In genomic region chr1:56979531-56980395, GRCm38 (mm10) we compare ENCODE assay signal across 17 mouse cellular contexts. TPM values are rescaled to one million over a fixed set of nuclear protein-coding genes. Genes with fewer than 3 reads are reported as not detected.
A peak's percentile ranks its signal among the peaks of the same experiment; 100 is the strongest.
DNase-seq lines count a peak whose midpoint lies in the region; ATAC-seq and TF ChIP-seq lines count a peak whose summit lies in the region.
"Had no signal": no experiment of that assay in that cellular context is flagged by ENCODE, and none has a peak within 500 bp of the region (broad histone marks: within the 10 kb centered on the region; RNA-seq: fewer than 3 reads in every experiment).

No protein-coding gene starts in this region.

- H3K27ac ChIP-seq in forebrain, postnatal 0 days (ENCODE audit: low read depth, low read length), result peak overlapping the region; percentile 46
- no peak overlapping the region for H3K27ac ChIP-seq in forebrain, embryonic 13.5 days
- no peak overlapping the region for H3K27ac ChIP-seq in midbrain, embryonic 10.5 days (replicated peaks)
- no peak overlapping the region for H3K27ac ChIP-seq in midbrain, embryonic 14.5 days (replicated peaks; ENCODE audit: low read depth, low read length)
- peak overlapping the region; percentile 55 for H3K27ac ChIP-seq in embryonic facial prominence, embryonic 14.5 days (replicated peaks; ENCODE audit: low read depth, low read length)
- H3K27ac ChIP-seq: liver, embryonic 15.5 days; neural tube, embryonic 12.5 days; stomach, embryonic 15.5 days had no signal

- peak overlapping the region; percentile 42 for H3K9ac ChIP-seq in forebrain, postnatal 0 days
- no peak overlapping the region for H3K9ac ChIP-seq in forebrain, embryonic 13.5 days
- no peak overlapping the region for H3K9ac ChIP-seq in midbrain, embryonic 14.5 days (replicated peaks; ENCODE audit: low read length)
- H3K9ac ChIP-seq in embryonic facial prominence, embryonic 14.5 days (ENCODE audit: low read depth, low read length), result peak overlapping the region; percentile 63
- H3K9ac ChIP-seq: heart, embryonic 12.5 days; liver, embryonic 15.5 days; neural tube, embryonic 12.5 days; stomach, embryonic 15.5 days had no signal

- H3K4me3 ChIP-seq in forebrain, postnatal 0 days (ENCODE audit: low read depth, low read length), result 0 out of 2 replicates have a peak overlapping the region, but pooled peaks have one; percentile 6
- no peak overlapping the region for H3K4me3 ChIP-seq in forebrain, embryonic 13.5 days
- H3K4me3 ChIP-seq in midbrain, embryonic 10.5 days, result no peak overlapping the region
- H3K4me3 ChIP-seq in midbrain, embryonic 14.5 days (replicated peaks; ENCODE audit: low read depth, low read length), result no peak overlapping the region
- H3K4me3 ChIP-seq in embryonic facial prominence, embryonic 14.5 days (ENCODE audit: low read depth, low read length), result peak overlapping the region; percentile 34
- H3K4me3 ChIP-seq: liver, embryonic 15.5 days; neural tube, embryonic 12.5 days had no signal

- WGBS in forebrain, postnatal 0 days, result 1% methylated on average over 7 of the region's 7 CpGs
- WGBS in forebrain, embryonic 13.5 days, result 2% methylated on average over 7 of the region's 7 CpGs
- 2% methylated on average over 7 of the region's 7 CpGs for whole genome bisulfite sequencing in midbrain, embryonic 10.5 days
- under 1% methylated on average over 7 of the region's 7 CpGs for WGBS in midbrain, embryonic 14.5 days
- WGBS in embryonic facial prominence, embryonic 14.5 days, result 8% methylated on average over 7 of the region's 7 CpGs

- peak; percentile 47 for DNase-seq in forebrain, postnatal 0 days
- DNase-seq in midbrain, embryonic 10.5 days (ENCODE audit: low spot score), result peak; percentile 45
- DNase-seq in midbrain, embryonic 14.5 days, result no peak
- no peak for DNase-seq in embryonic facial prominence, embryonic 14.5 days (ENCODE audit: low spot score)
- DNase-seq in retina, embryonic 14.5 days (ENCODE audit: low spot score), result peak; percentile 32
- DNase-seq in right cerebral cortex, postnatal 4 days, result no peak
- DNase-seq in spleen, adult 12 weeks (ENCODE audit: low spot score), result no peak
- DNase-seq: cerebellum, postnatal 36 days; kidney, postnatal 25 days; thymus, postnatal 36 days had no signal

- peak overlapping the region; percentile 42 for H3K4me2 ChIP-seq in forebrain, postnatal 0 days (ENCODE audit: low read depth)
- H3K4me2 ChIP-seq in forebrain, embryonic 13.5 days, result no peak overlapping the region
- no peak overlapping the region for H3K4me2 ChIP-seq in midbrain, embryonic 14.5 days (ENCODE audit: low read length)
- peak overlapping the region; percentile 55 for H3K4me2 ChIP-seq in embryonic facial prominence, embryonic 14.5 days (ENCODE audit: low read depth, low read length)

- TF ChIP-seq CTCF in forebrain, postnatal 0 days (IDR thresholded peaks at IDR 0.05; ENCODE audit: low read depth), result no peak

- peaks cover 4% of the 10 kb centered on the region; the same call in 1 of the 2 replicates for H3K4me1 ChIP-seq in forebrain, postnatal 0 days (ENCODE audit: insufficient read depth)
- peaks cover 35% of the 10 kb centered on the region for H3K4me1 ChIP-seq in forebrain, embryonic 13.5 days
- peaks cover 50% of the 10 kb centered on the region for H3K4me1 ChIP-seq in midbrain, embryonic 10.5 days
- H3K4me1 ChIP-seq in midbrain, embryonic 14.5 days (ENCODE audit: control insufficient read depth, insufficient read depth, low read length), result no peaks in the 10 kb centered on the region
- H3K4me1 ChIP-seq in embryonic facial prominence, embryonic 14.5 days (ENCODE audit: control insufficient read depth, insufficient read depth, low read length), result peaks cover 12% of the 10 kb centered on the region; the same call in 1 of the 2 replicates
- H3K4me1 ChIP-seq: liver, embryonic 15.5 days had no signal

- H3K36me3 ChIP-seq in forebrain, postnatal 0 days (ENCODE audit: insufficient read depth), result no peaks in the 10 kb centered on the region
- H3K36me3 ChIP-seq in forebrain, embryonic 13.5 days (ENCODE audit: poor library complexity, severe bottlenecking), result no peaks in the 10 kb centered on the region
- no peaks in the 10 kb centered on the region for H3K36me3 ChIP-seq in midbrain, embryonic 10.5 days
- H3K36me3 ChIP-seq in midbrain, embryonic 14.5 days (ENCODE audit: control insufficient read depth, insufficient read depth, low read length), result no peaks in the 10 kb centered on the region
- H3K36me3 ChIP-seq in embryonic facial prominence, embryonic 14.5 days (ENCODE audit: control insufficient read depth, insufficient read depth, low read length), result no peaks in the 10 kb centered on the region
- H3K36me3 ChIP-seq: heart, embryonic 12.5 days; liver, embryonic 15.5 days; neural tube, embryonic 12.5 days; stomach, embryonic 15.5 days had no signal

- peaks cover 72% of the 10 kb centered on the region for H3K27me3 ChIP-seq in forebrain, postnatal 0 days (ENCODE audit: insufficient read depth, low read length)
- peaks cover 88% of the 10 kb centered on the region for H3K27me3 ChIP-seq in forebrain, embryonic 13.5 days
- H3K27me3 ChIP-seq in midbrain, embryonic 10.5 days (ENCODE audit: low read depth, poor library complexity, severe bottlenecking), result peaks cover 100% of the 10 kb centered on the region
- peaks cover 90% of the 10 kb centered on the region for H3K27me3 ChIP-seq in midbrain, embryonic 14.5 days (ENCODE audit: control insufficient read depth, insufficient read depth, low read length)
- peaks cover 86% of the 10 kb centered on the region for H3K27me3 ChIP-seq in embryonic facial prominence, embryonic 14.5 days (replicated peaks; ENCODE audit: control insufficient read depth, insufficient read depth, low read length)

- H3K9me3 ChIP-seq in forebrain, postnatal 0 days (ENCODE audit: low read length), result no peaks in the 10 kb centered on the region
- no peaks in the 10 kb centered on the region for H3K9me3 ChIP-seq in forebrain, embryonic 13.5 days (replicated peaks)
- H3K9me3 ChIP-seq in midbrain, embryonic 10.5 days (replicated peaks), result no peaks in the 10 kb centered on the region
- no peaks in the 10 kb centered on the region for H3K9me3 ChIP-seq in midbrain, embryonic 14.5 days (ENCODE audit: control insufficient read depth, low read length)
- H3K9me3 ChIP-seq in embryonic facial prominence, embryonic 14.5 days (ENCODE audit: control insufficient read depth, low read length), result no peaks in the 10 kb centered on the region
- H3K9me3 ChIP-seq: heart, embryonic 12.5 days; liver, embryonic 15.5 days; neural tube, embryonic 12.5 days; stomach, embryonic 15.5 days had no signal

- no peak for ATAC-seq in forebrain, postnatal 0 days
- no peak for ATAC-seq in forebrain, embryonic 13.5 days
- ATAC-seq in midbrain, embryonic 14.5 days (ENCODE audit: low FRiP score, low TSS enrichment), result no peak
- ATAC-seq in embryonic facial prominence, embryonic 14.5 days (ENCODE audit: low read depth), result no peak
- ATAC-seq: hindbrain, embryonic 16.5 days had no signal

RNA-seq across cellular contexts. Expression of gene Satb2, which starts 1.3 kb away (rescaled TPM):
- total RNA-seq in forebrain, postnatal 0 days (2014; rRNA removed), result 57.1 and 106 TPM in 2 replicates
- 21.7 and 43.1 TPM in 2 replicates for polyA plus RNA-seq in forebrain, postnatal 0 days (2015; fragmentation: Nextera tagmentation; extraction: Ambion mirVana)
- 5.5 and 10.2 TPM in 2 replicates for polyA plus RNA-seq in forebrain, embryonic 13.5 days (2015; fragmentation: Nextera tagmentation; extraction: Ambion mirVana)
- polyA plus RNA-seq in midbrain, embryonic 10.5 days (2016; fragmentation: Nextera tagmentation; extraction: Ambion mirVana), result 0.81 and 1.1 TPM in 2 replicates
- polyA plus RNA-seq in midbrain, embryonic 14.5 days (2014; fragmentation: Nextera tagmentation; extraction: Ambion mirVana), result 0.78 and 1.1 TPM in 2 replicates
- polyA plus RNA-seq in embryonic facial prominence, embryonic 14.5 days (2014; fragmentation: Nextera tagmentation; extraction: Ambion mirVana), result 13.6 and 16.0 TPM in 2 replicates
- total RNA-seq: MEL had no signal

Comparison
In these comparisons a context has a peak if more than half of its experiments do, and no peak if none do; other contexts are left out.
1. DNase-seq: peak in forebrain, postnatal 0 days (single experiment), midbrain, embryonic 10.5 days (single experiment) and retina, embryonic 14.5 days (single experiment); none in midbrain, embryonic 14.5 days (single experiment), embryonic facial prominence, embryonic 14.5 days (single experiment), right cerebral cortex, postnatal 4 days (single experiment) and spleen, adult 12 weeks (single experiment).
2. H3K27ac ChIP-seq: peak in forebrain, postnatal 0 days (single experiment) and embryonic facial prominence, embryonic 14.5 days (single experiment); none in forebrain, embryonic 13.5 days (single experiment), midbrain, embryonic 10.5 days (single experiment) and midbrain, embryonic 14.5 days (single experiment).
3. H3K4me2 ChIP-seq: peak in forebrain, postnatal 0 days (single experiment) and embryonic facial prominence, embryonic 14.5 days (single experiment); none in forebrain, embryonic 13.5 days (single experiment) and midbrain, embryonic 14.5 days (single experiment).
4. H3K4me3 ChIP-seq: peak in forebrain, postnatal 0 days (single experiment) and embryonic facial prominence, embryonic 14.5 days (single experiment); none in forebrain, embryonic 13.5 days (single experiment), midbrain, embryonic 10.5 days (single experiment) and midbrain, embryonic 14.5 days (single experiment).
5. H3K9ac ChIP-seq: peak in forebrain, postnatal 0 days (single experiment) and embryonic facial prominence, embryonic 14.5 days (single experiment); none in forebrain, embryonic 13.5 days (single experiment) and midbrain, embryonic 14.5 days (single experiment).